Mouse (Mus musculus) limb, embryonic 14.5 days (tissue): Measurements from ENCODE around the gene Pglyrp1. TPM values are rescaled to one million over a fixed set of nuclear protein-coding genes. Genes with fewer than 3 reads are reported as not detected.

ENCODE experiments used
- ATAC-seq: fragments of 200-750 bp; cut with Nextera tagmentation; 2 replicates; pipeline ENCODE4 v1.8.0; 2017; ENCODE audit warnings: low read depth, moderate number of reproducible peaks, moderate TSS enrichment; ENCODE audit not compliant: low FRiP score
- DNase-seq: peaks from one replicate; pipeline ENCODE4 v3.0.0-alpha.2; 2015; ENCODE audit warnings: low spot score
- H3K27ac ChIP-seq: fragments of 300-500 bp; sonication (generic); replicated peaks from 2 replicates; pipeline ENCODE4 v1.5.1; 2014; ENCODE audit warnings: low read depth, mild to moderate bottlenecking, low read length, moderate library complexity, mixed read lengths
- H3K27me3 ChIP-seq: fragments of 300-500 bp; sonication (generic); 2 replicates; pipeline ENCODE4 v1.6.1; 2014; ENCODE audit warnings: low read length, mixed read lengths; ENCODE audit not compliant: control insufficient read depth, insufficient read depth
- H3K36me3 ChIP-seq: fragments of 300-500 bp; sonication (generic); 2 replicates; pipeline ENCODE4 v1.6.1; 2014; ENCODE audit warnings: mild to moderate bottlenecking, low read length, moderate library complexity, mixed read lengths; ENCODE audit not compliant: control insufficient read depth, insufficient read depth
- H3K4me1 ChIP-seq: fragments of 300-500 bp; sonication (generic); 2 replicates; pipeline ENCODE4 v1.6.1; 2014; ENCODE audit warnings: antibody characterized with exemption, low read length, mixed read lengths; ENCODE audit not compliant: control insufficient read depth, insufficient read depth
- H3K4me2 ChIP-seq: fragments of 300-500 bp; sonication (generic); replicated peaks from 2 replicates; pipeline ENCODE4 v1.6.1; 2014; ENCODE audit warnings: low read depth, mild to moderate bottlenecking, low read length, moderate library complexity; ENCODE audit not compliant: severe bottlenecking
- H3K4me3 ChIP-seq: fragments of 300-500 bp; sonication (generic); replicated peaks from 2 replicates; pipeline ENCODE4 v1.5.1; 2014; ENCODE audit warnings: low read length
- H3K9ac ChIP-seq: fragments of 300-500 bp; sonication (generic); 2 replicates; pipeline ENCODE4 v1.6.1; 2014; ENCODE audit warnings: mild to moderate bottlenecking, low read depth, low read length, moderate library complexity; ENCODE audit not compliant: severe bottlenecking
- H3K9me3 ChIP-seq: fragments of 300-500 bp; sonication (generic); 2 replicates; pipeline ENCODE4 v1.6.1; 2016; ENCODE audit warnings: low read length; ENCODE audit not compliant: control insufficient read depth
- POLR2A ChIP-seq: fragments of 200-500 bp; IDR thresholded peaks from 2 replicates; pipeline ENCODE4 v1.8.0; 2012; ENCODE audit warnings: inconsistent platforms, mild to moderate bottlenecking, moderate library complexity, borderline replicate concordance; ENCODE audit not compliant: insufficient read depth, insufficient read length; ENCODE audit errors: extremely low read depth
- WGBS: fragments of 180-500 bp; shearing (Covaris S2); extraction: QIAGEN DNeasy Blood & Tissue Kit; methylation state at CpG from one replicate; pipeline ENCODE4 v1.1.7; 2014; 5-methylcytosine and 5-hydroxymethylcytosine counted together
- polyA plus RNA-seq, 2 experiments: library from polyadenylated mRNA; depleted of rRNA in 1 of 2; stranded (reverse) in 1 of 2; unstranded in 1 of 2; fragments of >200 nt; fragmentation: Nextera tagmentation in 1 of 2; extraction: Ambion mirVana in 1 of 2; gene quantifications; 2 replicates each; pipeline versions ENCODE4 v1.2.1 to v1.2.3; 2012 to 2014

Gene Pglyrp1
- polyA plus RNA-seq, 2 experiments, result 0.60 to 1.9 TPM

GRCm38 (mm10) chr7:18832298-18832697 lies 38.8 kb upstream of the Pglyrp1 start:
- no peak for TF ChIP-seq POLR2A
- Histone ChIP-seq H3K27ac (no peak overlapping the region), H3K36me3 (no peaks in the 10 kb centered on the region), H3K27me3 (no peaks in the 10 kb centered on the region), H3K4me3 (no peak overlapping the region), H3K9me3 (no peaks in the 10 kb centered on the region), H3K4me2 (no peak overlapping the region), H3K9ac (no peak overlapping the region), H3K4me1 (no peaks in the 10 kb centered on the region)
- DNase-seq, result no peak
- ATAC-seq, result no peak
- WGBS, result 46% methylated on average over 13 of the region's 13 CpGs

GRCm38 (mm10) chr7:18839865-18840264 lies 31.3 kb upstream of the Pglyrp1 start, which contains the start of gene Mill2:
Mill2 (plus strand) TSS chr7:18839966.
- peak within 1 kb of the TSS; percentile 34 for H3K4me3 ChIP-seq
- H3K9me3 ChIP-seq, result no peaks in the 10 kb centered on the region
- H3K9ac ChIP-seq, result peak within 1 kb of the TSS; percentile 55
- H3K4me2 ChIP-seq, result peak within 1 kb of the TSS; percentile 52
- H3K27me3 ChIP-seq, result no peaks in the 10 kb centered on the region
- DNase-seq (peak; percentile 6), ATAC-seq (no peak)
- peak within 1 kb of the TSS; percentile 78 for H3K27ac ChIP-seq
- no peaks in the 10 kb centered on the region for H3K4me1 ChIP-seq
- no peaks in the 10 kb centered on the region for H3K36me3 ChIP-seq
- 18% methylated on average over 3 of the region's 3 CpGs for WGBS
- TF ChIP-seq POLR2A, result no peak

GRCm38 (mm10) chr7:18840386-18841173 lies 30.6 kb upstream of the Pglyrp1 start:
- H3K4me2 ChIP-seq, result peak overlapping the region; percentile 52
- H3K27me3 ChIP-seq, result no peaks in the 10 kb centered on the region
- peak overlapping the region; percentile 55 for H3K9ac ChIP-seq
- ATAC-seq (peak; percentile 82), DNase-seq (peak; percentile 66)
- H3K27ac ChIP-seq, result peak overlapping the region; percentile 78
- WGBS, result 4% methylated on average over 14 of the region's 17 CpGs
- TF ChIP-seq POLR2A, result no peak
- no peaks in the 10 kb centered on the region for H3K9me3 ChIP-seq
- no peaks in the 10 kb centered on the region for H3K4me1 ChIP-seq
- H3K4me3 ChIP-seq, result peak overlapping the region; percentile 34
- no peaks in the 10 kb centered on the region for H3K36me3 ChIP-seq

- Histone ChIP-seq H3K27me3 (no peaks in the 10 kb centered on the region), H3K4me2 (peak overlapping the region; percentile 39), H3K27ac (no peak overlapping the region), H3K4me3 (0 out of 2 replicates have a peak overlapping the region, but pooled peaks have one; percentile 11), H3K4me1 (no peaks in the 10 kb centered on the region), H3K9me3 (no peaks in the 10 kb centered on the region), H3K36me3 (no peaks in the 10 kb centered on the region), H3K9ac (peak overlapping the region; percentile 21; the same call in 1 of the 2 replicates)
- DNase-seq (no peak), ATAC-seq (no peak)
- 44% methylated on average over 1 of the region's 1 CpGs for WGBS
- TF ChIP-seq POLR2A, result no peak
Observed at GRCm38 (mm10) chr7:18841174-18841567, 30.0 kb upstream of the Pglyrp1 start.

- Histone ChIP-seq H3K9ac (no peak overlapping the region), H3K4me1 (no peaks in the 10 kb centered on the region), H3K36me3 (no peaks in the 10 kb centered on the region), H3K4me2 (no peak overlapping the region), H3K27me3 (no peaks in the 10 kb centered on the region), H3K4me3 (no peak overlapping the region), H3K27ac (no peak overlapping the region), H3K9me3 (no peaks in the 10 kb centered on the region)
- TF ChIP-seq POLR2A, result no peak
- DNase-seq, result no peak
- no peak for ATAC-seq
- 25% methylated on average over 5 of the region's 5 CpGs for WGBS
Observed at GRCm38 (mm10) chr7:18844811-18845210, 26.3 kb upstream of the Pglyrp1 start.

- Histone ChIP-seq H3K27ac (no peak overlapping the region), H3K9ac (no peak overlapping the region), H3K4me1 (no peaks in the 10 kb centered on the region), H3K36me3 (no peaks in the 10 kb centered on the region), H3K4me2 (no peak overlapping the region), H3K9me3 (no peaks in the 10 kb centered on the region), H3K4me3 (no peak overlapping the region), H3K27me3 (no peaks in the 10 kb centered on the region)
- DNase-seq, result no peak
- WGBS, result 78% methylated on average over 1 of the region's 1 CpGs
- ATAC-seq, result no peak
- TF ChIP-seq POLR2A, result no peak
Observed at GRCm38 (mm10) chr7:18848395-18848794, 22.7 kb upstream of the Pglyrp1 start.
